Mouse (Mus musculus): ENCODE results near the gene Rps13.

- TF ChIP-seq CTCF (IDR thresholded peaks at IDR 0.05; ENCODE audit: insufficient read depth, low read length) = no peak
- TF ChIP-seq POLR2A (IDR thresholded peaks at IDR 0.05; ENCODE audit: borderline replicate concordance, extremely low read depth, low read depth, low read length) = no peak
Observed at GRCm38 (mm10) chr7:116307099-116307870, 26.7 kb downstream of the Rps13 start.

All from lung, adult 2 months (tissue).